Mouse (Mus musculus): ENCODE results near the gene Rnf216. TPM values are rescaled to one million over a fixed set of nuclear protein-coding genes. Genes with fewer than 3 reads are reported as not detected.

Gene Rnf216
- polyA plus RNA-seq, 1 experiment from 2014 or later = 33.1 TPM

- Histone ChIP-seq H3K9ac (no peak overlapping the region), H3K4me2 (no peak overlapping the region), H3K4me1 (replicated peaks) (peaks cover 42% of the 10 kb centered on the region), H3K36me3 (peaks cover 30% of the 10 kb centered on the region), H3K27me3 (no peaks in the 10 kb centered on the region), H3K4me3 (no peak overlapping the region), H3K27ac (replicated peaks) (no peak overlapping the region), H3K9me3 (no peaks in the 10 kb centered on the region)
- no peak for ATAC-seq (ENCODE audit: low read depth)
- WGBS = 93% methylated on average over 1 of the region's 1 CpGs
These were observed 52.8 kb downstream of the Rnf216 start for GRCm38 (mm10) chr5:143059958-143060357.

- no peaks in the 10 kb centered on the region for H3K9me3 ChIP-seq
- H3K27ac ChIP-seq (replicated peaks) = no peak overlapping the region
- H3K27me3 ChIP-seq = no peaks in the 10 kb centered on the region
- H3K4me3 ChIP-seq = no peak overlapping the region
- peaks cover 42% of the 10 kb centered on the region for H3K4me1 ChIP-seq (replicated peaks)
- H3K4me2 ChIP-seq = no peak overlapping the region
- peaks cover 24% of the 10 kb centered on the region for H3K36me3 ChIP-seq
- ATAC-seq (ENCODE audit: low read depth) = no peak
- no peak overlapping the region for H3K9ac ChIP-seq
These were observed 53.6 kb downstream of the Rnf216 start for GRCm38 (mm10) chr5:143059182-143059581.

- H3K36me3 ChIP-seq = peaks cover 22% of the 10 kb centered on the region
- no peak overlapping the region for H3K4me2 ChIP-seq
- H3K9ac ChIP-seq = no peak overlapping the region
- peaks cover 42% of the 10 kb centered on the region for H3K4me1 ChIP-seq (replicated peaks)
- no peaks in the 10 kb centered on the region for H3K9me3 ChIP-seq
- ATAC-seq (ENCODE audit: low read depth) = no peak
- H3K4me3 ChIP-seq = no peak overlapping the region
- 0 out of 2 replicates have a peak overlapping the region, but pooled peaks have one; percentile 5 for H3K27ac ChIP-seq (replicated peaks)
- no peaks in the 10 kb centered on the region for H3K27me3 ChIP-seq
These were observed 54.1 kb downstream of the Rnf216 start for GRCm38 (mm10) chr5:143058675-143059074.

- no peak overlapping the region for H3K4me2 ChIP-seq
- H3K27ac ChIP-seq (replicated peaks) = peak overlapping the region; percentile 25; the same call in 1 of the 2 replicates
- no peak overlapping the region for H3K9ac ChIP-seq
- H3K36me3 ChIP-seq = peaks cover 17% of the 10 kb centered on the region
- no peaks in the 10 kb centered on the region for H3K9me3 ChIP-seq
- H3K4me1 ChIP-seq (replicated peaks) = peaks cover 42% of the 10 kb centered on the region
- no peaks in the 10 kb centered on the region for H3K27me3 ChIP-seq
- no peak overlapping the region for H3K4me3 ChIP-seq
- ATAC-seq (ENCODE audit: low read depth) = no peak
- WGBS = 58% methylated on average over 2 of the region's 2 CpGs
These were observed 54.6 kb downstream of the Rnf216 start for GRCm38 (mm10) chr5:143058208-143058607.

GRCm38 (mm10) chr5:143057753-143058152, 55.0 kb downstream of the Rnf216 start:
- Histone ChIP-seq H3K9me3 (no peaks in the 10 kb centered on the region), H3K4me2 (no peak overlapping the region), H3K4me3 (no peak overlapping the region), H3K27ac (replicated peaks) (peak overlapping the region; percentile 25; the same call in 1 of the 2 replicates), H3K36me3 (peaks cover 15% of the 10 kb centered on the region), H3K9ac (no peak overlapping the region), H3K27me3 (no peaks in the 10 kb centered on the region), H3K4me1 (replicated peaks) (peaks cover 44% of the 10 kb centered on the region)
- ATAC-seq (ENCODE audit: low read depth) = no peak
- WGBS = 80% methylated on average over 1 of the region's 1 CpGs

GRCm38 (mm10) chr5:143056191-143056880, 56.5 kb downstream of the Rnf216 start:
- peaks cover 42% of the 10 kb centered on the region for H3K4me1 ChIP-seq (replicated peaks)
- H3K9ac ChIP-seq = no peak overlapping the region
- H3K27ac ChIP-seq (replicated peaks) = no peak overlapping the region
- no peak overlapping the region for H3K4me3 ChIP-seq
- no peak for ATAC-seq (ENCODE audit: low read depth)
- peaks cover 15% of the 10 kb centered on the region for H3K36me3 ChIP-seq
- no peaks in the 10 kb centered on the region for H3K27me3 ChIP-seq
- WGBS = 88% methylated on average over 4 of the region's 4 CpGs
- no peaks in the 10 kb centered on the region for H3K9me3 ChIP-seq
- no peak overlapping the region for H3K4me2 ChIP-seq

- no peak overlapping the region for H3K4me3 ChIP-seq
- WGBS = 81% methylated on average over 3 of the region's 3 CpGs
- no peak overlapping the region for H3K27ac ChIP-seq (replicated peaks)
- H3K36me3 ChIP-seq = peaks cover 15% of the 10 kb centered on the region
- H3K4me2 ChIP-seq = no peak overlapping the region
- H3K9ac ChIP-seq = no peak overlapping the region
- H3K27me3 ChIP-seq = no peaks in the 10 kb centered on the region
- peaks cover 37% of the 10 kb centered on the region for H3K4me1 ChIP-seq (replicated peaks)
- no peak for ATAC-seq (ENCODE audit: low read depth)
- no peaks in the 10 kb centered on the region for H3K9me3 ChIP-seq
These were observed 57.2 kb downstream of the Rnf216 start for GRCm38 (mm10) chr5:143055501-143056125.

DNA sequence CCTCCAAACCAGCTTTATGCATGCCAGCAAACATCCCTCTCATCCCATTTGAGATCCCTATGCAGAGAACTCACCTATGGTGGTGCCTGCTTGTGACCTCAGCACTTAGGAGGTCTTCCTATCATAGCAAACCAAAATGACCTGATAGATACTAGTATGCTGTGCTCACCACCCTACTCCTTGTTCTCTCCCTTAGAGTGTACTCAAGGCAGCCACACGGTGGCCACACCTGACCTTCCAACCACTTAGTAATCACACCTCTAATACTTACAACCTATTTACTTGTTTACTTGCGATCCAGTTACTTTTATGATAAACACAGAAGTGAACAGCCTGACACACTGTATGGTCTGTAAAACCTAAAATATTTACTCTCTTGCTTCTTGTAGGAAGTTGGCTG, 58.1 kb downstream of the Rnf216 start:
- ATAC-seq (ENCODE audit: low read depth) = no peak
- H3K4me2 ChIP-seq = no peak overlapping the region
- H3K4me3 ChIP-seq = no peak overlapping the region
- no peaks in the 10 kb centered on the region for H3K27me3 ChIP-seq
- H3K27ac ChIP-seq (replicated peaks) = no peak overlapping the region
- peaks cover 9% of the 10 kb centered on the region for H3K36me3 ChIP-seq
- 85% methylated on average over 2 of the region's 2 CpGs for WGBS
- H3K9ac ChIP-seq = no peak overlapping the region
- peaks cover 46% of the 10 kb centered on the region for H3K4me1 ChIP-seq (replicated peaks)
- no peaks in the 10 kb centered on the region for H3K9me3 ChIP-seq

- H3K4me1 ChIP-seq (replicated peaks) = peaks cover 49% of the 10 kb centered on the region
- H3K9me3 ChIP-seq = no peaks in the 10 kb centered on the region
- H3K4me2 ChIP-seq = no peak overlapping the region
- H3K27ac ChIP-seq (replicated peaks) = peak overlapping the region; percentile 65
- WGBS = 64% methylated on average over 5 of the region's 5 CpGs
- H3K27me3 ChIP-seq = no peaks in the 10 kb centered on the region
- H3K36me3 ChIP-seq = no peaks in the 10 kb centered on the region
- no peak overlapping the region for H3K4me3 ChIP-seq
- no peak for ATAC-seq (ENCODE audit: low read depth)
- H3K9ac ChIP-seq = peak overlapping the region; percentile 26; the same call in 1 of the 2 replicates
These were observed 59.4 kb downstream of the Rnf216 start for GRCm38 (mm10) chr5:143053132-143053972.

- peaks cover 49% of the 10 kb centered on the region for H3K4me1 ChIP-seq (replicated peaks)
These were observed 60.1 kb downstream of the Rnf216 start for GRCm38 (mm10) chr5:143052677-143053076.

DNA sequence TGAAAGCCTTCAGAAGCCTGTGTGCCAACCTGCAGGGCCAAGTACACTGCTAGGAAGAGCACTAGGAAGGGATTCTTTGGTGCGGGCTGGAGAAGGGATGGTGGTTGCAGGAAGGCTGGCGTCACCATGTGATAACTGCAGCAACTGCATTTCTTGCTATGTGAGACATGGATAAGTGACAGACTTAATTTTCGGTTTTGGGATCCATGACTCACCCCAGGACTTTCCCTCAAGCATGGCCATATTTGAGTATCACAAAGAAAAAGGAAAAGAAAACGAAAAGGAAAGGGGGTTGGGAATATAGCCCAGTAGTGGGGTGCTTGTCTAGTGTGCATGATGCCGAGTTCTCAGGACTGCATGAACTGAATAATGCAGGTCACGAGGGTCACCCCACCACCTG, 60.9 kb downstream of the Rnf216 start:
- no peaks in the 10 kb centered on the region for H3K27me3 ChIP-seq
- H3K4me1 ChIP-seq (replicated peaks) = peaks cover 55% of the 10 kb centered on the region
- no peak overlapping the region for H3K27ac ChIP-seq (replicated peaks)
- no peak overlapping the region for H3K4me2 ChIP-seq
- H3K9me3 ChIP-seq = no peaks in the 10 kb centered on the region
- WGBS = 92% methylated on average over 6 of the region's 6 CpGs
- H3K36me3 ChIP-seq = no peaks in the 10 kb centered on the region
- no peak overlapping the region for H3K4me3 ChIP-seq
- H3K9ac ChIP-seq = no peak overlapping the region
- no peak for ATAC-seq (ENCODE audit: low read depth)

More at GRCm38 (mm10) chr5:143052677-143053076, 60.1 kb downstream of the Rnf216 start:
- Histone ChIP-seq H3K27me3 (no peaks in the 10 kb centered on the region), H3K4me3 (no peak overlapping the region), H3K9ac (no peak overlapping the region), H3K9me3 (no peaks in the 10 kb centered on the region), H3K27ac (replicated peaks) (no peak overlapping the region), H3K4me2 (no peak overlapping the region), H3K36me3 (no peaks in the 10 kb centered on the region)
- WGBS = 91% methylated on average over 2 of the region's 2 CpGs
- ATAC-seq (ENCODE audit: low read depth) = no peak

- Histone ChIP-seq H3K4me2 (no peak overlapping the region), H3K4me1 (replicated peaks) (peaks cover 62% of the 10 kb centered on the region), H3K9ac (no peak overlapping the region), H3K27ac (replicated peaks) (peak overlapping the region; percentile 92), H3K4me3 (no peak overlapping the region), H3K9me3 (no peaks in the 10 kb centered on the region), H3K36me3 (no peaks in the 10 kb centered on the region), H3K27me3 (no peaks in the 10 kb centered on the region)
- 70% methylated on average over 5 of the region's 5 CpGs for WGBS
- ATAC-seq (ENCODE audit: low read depth) = no peak
These were observed 62.5 kb downstream of the Rnf216 start for GRCm38 (mm10) chr5:143050273-143050672.

All from neural tube, embryonic 13.5 days (tissue).